ENCODE assay signal across 8 mouse cellular contexts in the genomic region with DNA sequence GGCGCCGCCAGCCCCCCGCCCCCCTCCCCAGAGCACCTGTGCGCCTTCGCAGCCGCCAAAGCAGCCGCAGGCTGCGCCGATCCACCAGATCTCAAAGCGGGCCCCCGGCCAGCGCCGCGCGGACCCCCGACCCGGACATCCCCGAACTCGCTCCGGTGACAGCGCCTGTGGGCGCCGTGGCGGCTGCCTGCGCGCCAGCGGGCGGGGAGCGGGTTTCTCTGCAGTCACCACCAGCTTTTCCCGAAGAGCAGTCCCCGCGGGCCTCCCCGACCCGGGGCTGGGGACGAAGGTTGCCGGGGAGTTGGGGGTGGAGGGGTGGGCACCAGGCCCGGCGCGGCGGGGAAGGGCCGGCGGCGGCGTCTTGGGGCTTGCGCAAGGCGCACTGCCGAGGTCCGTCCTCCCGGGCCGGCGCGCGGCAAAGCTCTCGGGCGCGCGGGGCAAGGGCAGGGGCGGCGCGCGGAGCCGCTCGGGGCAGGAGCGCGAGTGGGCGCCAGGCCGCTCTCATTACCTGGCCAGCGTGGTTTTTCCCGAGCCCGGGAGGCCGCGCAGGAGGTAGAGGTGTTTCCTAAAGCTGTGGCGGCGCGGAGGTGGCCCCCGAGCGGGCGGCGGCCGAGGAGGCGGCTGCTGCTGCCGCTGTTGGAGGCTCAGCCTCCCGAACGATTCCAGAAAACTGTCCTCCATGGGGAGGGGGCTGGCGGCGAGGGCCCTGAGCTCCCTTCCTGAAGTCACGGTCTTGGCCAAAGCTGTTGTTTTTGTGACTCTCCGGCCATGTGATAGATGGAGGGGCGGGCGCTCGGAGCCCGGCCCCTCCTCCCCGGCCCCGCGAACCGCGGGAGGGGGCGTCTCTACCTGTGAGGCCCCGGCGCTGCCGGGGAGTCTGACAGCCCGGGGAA. TPM values are rescaled to one million over a fixed set of nuclear protein-coding genes. Genes with fewer than 3 reads are reported as not detected.
DNase-seq lines count a peak whose midpoint lies in the region; ATAC-seq and TF ChIP-seq lines count a peak whose summit lies in the region.

No protein-coding gene starts in this region.

- whole genome bisulfite sequencing in embryonic facial prominence, embryonic 14.5 days: 0% methylated on average over 17 of the region's 102 CpGs
- under 1% methylated on average over 100 of the region's 102 CpGs for WGBS in heart, embryonic 13.5 days
- 1% methylated on average over 95 of the region's 102 CpGs for WGBS in kidney, postnatal 0 days
- WGBS in liver, embryonic 14.5 days (ENCODE audit: insufficient replicate concordance): under 1% methylated on average over 101 of the region's 102 CpGs
- under 1% methylated on average over 65 of the region's 102 CpGs for WGBS in neural tube, embryonic 11.5 days
- WGBS in stomach, embryonic 16.5 days: under 1% methylated on average over 95 of the region's 102 CpGs

- peaks cover 12% of the 10 kb centered on the region for H3K4me1 ChIP-seq in embryonic facial prominence, embryonic 14.5 days (ENCODE audit: control insufficient read depth, insufficient read depth, low read length)
- peaks cover 11% of the 10 kb centered on the region for H3K4me1 ChIP-seq in heart, embryonic 13.5 days
- peaks cover 9% of the 10 kb centered on the region; the same call in 1 of the 2 replicates for H3K4me1 ChIP-seq in kidney, postnatal 0 days (replicated peaks; ENCODE audit: insufficient read depth, low read length)
- peaks cover 10 to 28% of the 10 kb centered on the region in 2 experiments; a peak in 3 of 4 replicates for H3K4me1 ChIP-seq in liver, embryonic 14.5 days (replicated peaks; ENCODE audit: control insufficient read depth in 2 of 2, insufficient read depth in 2 of 2, low read length in 1 of 2)
- peaks cover 3% of the 10 kb centered on the region for H3K4me1 ChIP-seq in neural tube, embryonic 11.5 days (ENCODE audit: control insufficient read depth, insufficient read depth, low read length)
- H3K4me1 ChIP-seq in stomach, embryonic 16.5 days (ENCODE audit: control insufficient read depth, insufficient read depth, low read length): peaks cover 7% of the 10 kb centered on the region

- peak overlapping the region; percentile 64 for H3K9ac ChIP-seq in embryonic facial prominence, embryonic 14.5 days (ENCODE audit: low read depth, low read length)
- H3K9ac ChIP-seq in heart, embryonic 13.5 days: peak overlapping the region; percentile 84
- peak overlapping the region; percentile 75 for H3K9ac ChIP-seq in kidney, postnatal 0 days (ENCODE audit: low read depth, low read length)
- peak overlapping the region; percentile 80 for H3K9ac ChIP-seq in liver, embryonic 14.5 days (replicated peaks)
- H3K9ac ChIP-seq in neural tube, embryonic 11.5 days (ENCODE audit: low read length): peak overlapping the region; percentile 55
- peak overlapping the region; percentile 83 for H3K9ac ChIP-seq in stomach, embryonic 16.5 days (ENCODE audit: low read length)

- TF ChIP-seq EP300 in liver, embryonic 14.5 days (IDR thresholded peaks at IDR 0.05; ENCODE audit: low read depth): no peak

- ATAC-seq in embryonic facial prominence, embryonic 14.5 days (ENCODE audit: low read depth): peak; percentile 82
- ATAC-seq in heart, embryonic 13.5 days (ENCODE audit: extremely low read depth, insufficient number of reproducible peaks, low FRiP score, low TSS enrichment): peak; percentile 71
- ATAC-seq in kidney, postnatal 0 days (replicated peaks; ENCODE audit: low FRiP score, low read depth): peak; percentile 68
- ATAC-seq in liver, embryonic 14.5 days (ENCODE audit: insufficient read depth): peak; percentile 63
- peak; percentile 73 for ATAC-seq in neural tube, embryonic 11.5 days (ENCODE audit: insufficient read depth, low FRiP score, low TSS enrichment)
- ATAC-seq in stomach, embryonic 16.5 days (ENCODE audit: insufficient read depth, low FRiP score): peak; percentile 84

- H3K27ac ChIP-seq in embryonic facial prominence, embryonic 14.5 days (replicated peaks; ENCODE audit: low read depth, low read length): no peak overlapping the region; the same call in 1 of the 2 replicates
- H3K27ac ChIP-seq in heart, embryonic 13.5 days (replicated peaks): no peak overlapping the region
- H3K27ac ChIP-seq in kidney, postnatal 0 days: no peak overlapping the region
- H3K27ac ChIP-seq in liver, embryonic 14.5 days: peak overlapping the region; percentile 58; the same call in 1 of the 2 replicates
- H3K27ac ChIP-seq in neural tube, embryonic 11.5 days (ENCODE audit: low read depth, low read length): no peak overlapping the region
- H3K27ac ChIP-seq in stomach, embryonic 16.5 days (ENCODE audit: low read length): peak overlapping the region; percentile 7; the same call in 1 of the 2 replicates

- H3K36me3 ChIP-seq in embryonic facial prominence, embryonic 14.5 days (ENCODE audit: control insufficient read depth, insufficient read depth, low read length): no peaks in the 10 kb centered on the region
- H3K36me3 ChIP-seq in heart, embryonic 13.5 days: no peaks in the 10 kb centered on the region
- H3K36me3 ChIP-seq in kidney, postnatal 0 days (ENCODE audit: insufficient read depth, low read length): no peaks in the 10 kb centered on the region
- no peaks in the 10 kb centered on the region; the same call in 1 of the 2 replicates for H3K36me3 ChIP-seq in liver, embryonic 14.5 days (replicated peaks; ENCODE audit: control insufficient read depth, insufficient read depth, low read depth)
- no peaks in the 10 kb centered on the region for H3K36me3 ChIP-seq in neural tube, embryonic 11.5 days (ENCODE audit: control insufficient read depth, insufficient read depth, low read length)
- no peaks in the 10 kb centered on the region for H3K36me3 ChIP-seq in stomach, embryonic 16.5 days (ENCODE audit: control insufficient read depth, insufficient read depth, low read length)

- peak overlapping the region; percentile 99 for H3K4me2 ChIP-seq in embryonic facial prominence, embryonic 14.5 days (ENCODE audit: low read depth, low read length)
- H3K4me2 ChIP-seq in heart, embryonic 13.5 days: peak overlapping the region; percentile 96
- H3K4me2 ChIP-seq in kidney, postnatal 0 days (ENCODE audit: low read length): peak overlapping the region; percentile 100
- peak overlapping the region; percentile 94 for H3K4me2 ChIP-seq in liver, embryonic 14.5 days (ENCODE audit: low read depth)
- peak overlapping the region; percentile 100 for H3K4me2 ChIP-seq in neural tube, embryonic 11.5 days (ENCODE audit: low read depth)
- H3K4me2 ChIP-seq in stomach, embryonic 16.5 days (ENCODE audit: low read depth, low read length): peak overlapping the region; percentile 99

- H3K4me3 ChIP-seq in embryonic facial prominence, embryonic 14.5 days (ENCODE audit: low read depth, low read length): peak overlapping the region; percentile 66
- H3K4me3 ChIP-seq in heart, embryonic 13.5 days: peak overlapping the region; percentile 89
- H3K4me3 ChIP-seq in kidney, postnatal 0 days (replicated peaks; ENCODE audit: low read depth, low read length): peak overlapping the region; percentile 82
- peak overlapping the region; percentile 84 for H3K4me3 ChIP-seq in liver, embryonic 14.5 days (ENCODE audit: insufficient read depth in 1 of 2, low read depth in 2 of 2, low read length in 2 of 2)
- peak overlapping the region; percentile 74 for H3K4me3 ChIP-seq in neural tube, embryonic 11.5 days (ENCODE audit: low read depth, low read length)
- H3K4me3 ChIP-seq in stomach, embryonic 16.5 days (replicated peaks; ENCODE audit: low read length): peak overlapping the region; percentile 87

- DNase-seq in A20 (ENCODE audit: low read depth, low spot score): peak; percentile 84
- DNase-seq in adrenal gland, postnatal 10 days: peak; percentile 81
- peak; percentile 54 for DNase-seq in embryonic facial prominence, embryonic 14.5 days (ENCODE audit: low spot score)
- DNase-seq in kidney, postnatal 0 days (ENCODE audit: low spot score): peak; percentile 59
- DNase-seq in liver, embryonic 14.5 days (ENCODE audit: low read depth in 3 of 3, low spot score in 3 of 3): no peak
- peak; percentile 56 for DNase-seq in neural tube, embryonic 11.5 days (ENCODE audit: low spot score)

- no peaks in the 10 kb centered on the region for H3K9me3 ChIP-seq in embryonic facial prominence, embryonic 14.5 days (ENCODE audit: control insufficient read depth, low read length)
- no peaks in the 10 kb centered on the region for H3K9me3 ChIP-seq in heart, embryonic 13.5 days
- no peaks in the 10 kb centered on the region for H3K9me3 ChIP-seq in kidney, postnatal 0 days (replicated peaks; ENCODE audit: low read length)
- no peaks in the 10 kb centered on the region for H3K9me3 ChIP-seq in liver, embryonic 14.5 days (ENCODE audit: control insufficient read depth, low read length)
- no peaks in the 10 kb centered on the region for H3K9me3 ChIP-seq in neural tube, embryonic 11.5 days (ENCODE audit: control insufficient read depth, low read length)
- H3K9me3 ChIP-seq in stomach, embryonic 16.5 days (replicated peaks; ENCODE audit: control insufficient read depth, low read length): no peaks in the 10 kb centered on the region

- TF ChIP-seq CTCF in kidney, postnatal 0 days (IDR thresholded peaks at IDR 0.05; ENCODE audit: low read depth): no peak
- TF ChIP-seq CTCF in liver, embryonic 14.5 days (IDR thresholded peaks at IDR 0.05; ENCODE audit: low read depth): no peak

- H3K27me3 ChIP-seq in embryonic facial prominence, embryonic 14.5 days (replicated peaks; ENCODE audit: control insufficient read depth, insufficient read depth, low read length): peaks cover 37% of the 10 kb centered on the region
- peaks cover 25% of the 10 kb centered on the region for H3K27me3 ChIP-seq in heart, embryonic 13.5 days (replicated peaks)
- H3K27me3 ChIP-seq in kidney, postnatal 0 days (ENCODE audit: insufficient read depth, low read length): no peaks in the 10 kb centered on the region
- no peaks in the 10 kb centered on the region for H3K27me3 ChIP-seq in liver, embryonic 14.5 days (ENCODE audit: control insufficient read depth, insufficient read depth, low read length)
- peaks cover 27% of the 10 kb centered on the region for H3K27me3 ChIP-seq in neural tube, embryonic 11.5 days (ENCODE audit: control insufficient read depth, insufficient read depth, low read length)
- no peaks in the 10 kb centered on the region for H3K27me3 ChIP-seq in stomach, embryonic 16.5 days (ENCODE audit: control insufficient read depth, insufficient read depth, low read length)

RNA-seq across cellular contexts. Expression of gene N4bp2l1, which starts 3.0 kb away (rescaled TPM):
- total RNA-seq in adrenal gland, postnatal 10 days (2021): 10 to 100 TPM; 40.2 to 50.2 TPM
- 4.7 and 6.1 TPM in 2 replicates for polyA plus RNA-seq in embryonic facial prominence, embryonic 14.5 days (2014; fragmentation: Nextera tagmentation; extraction: Ambion mirVana)
- polyA plus RNA-seq in heart, embryonic 13.5 days (2015; fragmentation: Nextera tagmentation; extraction: Ambion mirVana): 3.1 and 3.5 TPM in 2 replicates
- polyA plus RNA-seq in kidney, postnatal 0 days (2015; fragmentation: Nextera tagmentation; extraction: Ambion mirVana): 6.9 and 8.6 TPM in 2 replicates
- 7.3 and 8.4 TPM in 2 replicates for polyA plus RNA-seq in liver, embryonic 14.5 days (2012; rRNA removed)
- 8.3 and 9.4 TPM in 2 replicates for polyA plus RNA-seq in liver, embryonic 14.5 days (2014; fragmentation: Nextera tagmentation; extraction: Ambion mirVana)
- polyA plus RNA-seq in neural tube, embryonic 11.5 days (2014; fragmentation: Nextera tagmentation; extraction: Ambion mirVana): 2.9 and 3.4 TPM in 2 replicates
- polyA plus RNA-seq in stomach, embryonic 16.5 days (2015; fragmentation: Nextera tagmentation; extraction: Ambion mirVana): 6.6 and 8.3 TPM in 2 replicates

Comparison
In these comparisons a context has a peak if more than half of its experiments do, and no peak if none do; other contexts are left out.
1. DNase-seq: peak in A20 (single experiment), adrenal gland, postnatal 10 days (single experiment), embryonic facial prominence, embryonic 14.5 days (single experiment), kidney, postnatal 0 days (single experiment) and neural tube, embryonic 11.5 days (single experiment); none in liver, embryonic 14.5 days (0 of 3).
2. H3K27ac ChIP-seq: peak in liver, embryonic 14.5 days (single experiment) and stomach, embryonic 16.5 days (single experiment); none in embryonic facial prominence, embryonic 14.5 days (single experiment), heart, embryonic 13.5 days (single experiment), kidney, postnatal 0 days (single experiment) and neural tube, embryonic 11.5 days (single experiment).
3. Peak in every context shown above with its lines, with median percentiles within 50 percentile points of each other: ATAC-seq, H3K4me2 ChIP-seq, H3K4me3 ChIP-seq and H3K9ac ChIP-seq.